Mouse (Mus musculus): ENCODE results near the gene Olfr912.

Olfr912 gene

DNA sequence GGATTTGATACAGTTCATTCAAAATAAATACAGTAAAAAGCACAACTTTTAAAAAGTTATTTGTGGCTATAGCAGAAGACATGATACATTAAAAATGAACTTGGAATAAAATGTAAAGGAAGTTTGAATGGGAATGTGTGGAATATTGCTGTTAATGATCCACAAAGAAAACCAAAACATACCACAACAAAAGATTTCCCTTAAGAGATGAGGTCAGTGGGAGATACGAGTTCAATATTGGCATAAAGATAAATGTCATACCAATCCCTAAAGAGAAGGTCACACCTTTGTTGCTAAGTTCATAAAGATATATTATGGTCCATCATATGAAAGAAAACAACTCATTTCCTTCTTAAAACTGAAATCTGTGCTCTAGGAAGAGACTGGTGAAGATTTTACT is at the start of gene Olfr912:
Olfr912 (plus strand) TSS at position 301 of the 400 bp plus-strand sequence.
- no peak for DNase-seq

DNA sequence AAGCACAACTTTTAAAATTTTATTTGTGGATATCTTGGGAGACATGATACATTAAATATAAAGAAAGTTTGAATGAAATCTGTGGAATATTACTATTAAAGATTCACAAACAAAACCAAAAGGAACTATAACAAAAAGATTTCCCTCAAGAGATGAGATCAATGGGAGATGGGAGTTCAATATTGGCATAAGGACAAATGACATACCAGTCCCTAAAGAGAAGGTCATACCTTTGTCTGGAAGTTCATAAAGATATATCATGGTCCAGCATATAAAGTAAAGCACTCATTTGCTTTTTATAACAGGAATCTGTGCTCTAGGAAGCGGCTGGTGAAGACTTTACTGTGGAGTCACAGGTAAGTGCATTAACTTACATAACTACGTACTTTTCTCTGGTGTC is 42.4 kb upstream of the Olfr912 start, which contains the start of gene Olfr910:
Olfr910 (plus strand) TSS at position 301 of the 400 bp plus-strand sequence.
- no peak for DNase-seq

DNA sequence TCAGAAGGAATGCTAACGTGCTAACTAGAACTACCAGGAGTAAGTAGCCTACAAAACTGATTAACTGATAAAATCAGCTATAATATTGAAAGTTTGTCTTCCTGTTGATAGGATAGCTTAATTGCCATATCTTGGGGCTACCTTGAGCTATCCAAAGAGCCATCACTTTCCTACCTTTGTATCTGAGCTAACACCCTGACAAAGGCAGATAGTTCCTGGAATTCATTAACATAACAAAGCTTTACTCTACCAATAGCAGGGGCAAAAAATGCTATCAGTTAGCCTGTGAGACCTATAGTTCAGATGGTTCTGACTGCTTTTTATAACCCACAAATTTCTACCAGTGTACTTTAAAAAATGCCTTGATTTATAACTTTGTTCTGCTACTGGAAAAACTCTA is 11.1 kb downstream of the Olfr912 start:
- DNase-seq: no peak

DNA sequence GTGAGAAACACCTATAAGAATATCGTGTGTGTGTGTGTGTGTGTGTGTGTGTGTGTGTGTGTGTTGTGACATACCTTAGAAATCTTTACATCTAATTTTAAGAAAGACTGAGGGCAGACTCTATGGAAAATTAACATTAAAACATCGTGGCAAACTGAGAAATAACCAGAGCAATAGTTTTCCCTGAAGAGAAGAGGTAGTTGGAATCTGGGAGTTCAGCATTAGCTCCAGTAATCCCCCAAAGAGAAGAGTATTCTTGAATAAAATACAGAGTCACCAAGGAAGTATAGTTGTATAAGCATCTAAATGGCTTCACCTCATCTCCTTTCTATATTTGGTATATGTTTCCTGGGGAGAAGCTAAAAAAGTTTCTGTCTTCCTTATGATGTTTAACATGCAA is 12.5 kb downstream of the Olfr912 start, which contains the start of gene Olfr913:
Olfr913 (plus strand) TSS at position 301 of the 400 bp plus-strand sequence.
- no peak for DNase-seq

DNA sequence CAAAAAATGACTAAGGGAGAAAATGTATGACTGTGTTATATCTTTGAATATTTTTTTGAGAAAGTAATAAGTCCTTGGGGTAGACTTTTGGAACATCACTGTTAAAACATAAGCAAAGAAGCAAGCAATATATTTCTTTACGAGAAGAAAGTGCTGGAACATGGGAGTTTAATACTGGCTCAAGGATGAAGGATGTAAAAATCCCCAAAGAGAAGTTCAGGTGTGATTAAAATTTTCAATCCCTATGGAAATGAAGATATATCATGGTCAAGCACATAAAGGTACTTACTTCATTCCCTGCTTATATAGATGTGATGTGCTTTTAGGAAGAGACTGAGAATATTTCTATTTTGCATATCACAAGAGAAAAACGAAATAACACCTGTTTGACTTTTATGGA is 24.8 kb downstream of the Olfr912 start, which contains the start of gene Olfr914:
Olfr914 (plus strand) TSS at position 301 of the 400 bp plus-strand sequence.
- no peak for DNase-seq

DNA sequence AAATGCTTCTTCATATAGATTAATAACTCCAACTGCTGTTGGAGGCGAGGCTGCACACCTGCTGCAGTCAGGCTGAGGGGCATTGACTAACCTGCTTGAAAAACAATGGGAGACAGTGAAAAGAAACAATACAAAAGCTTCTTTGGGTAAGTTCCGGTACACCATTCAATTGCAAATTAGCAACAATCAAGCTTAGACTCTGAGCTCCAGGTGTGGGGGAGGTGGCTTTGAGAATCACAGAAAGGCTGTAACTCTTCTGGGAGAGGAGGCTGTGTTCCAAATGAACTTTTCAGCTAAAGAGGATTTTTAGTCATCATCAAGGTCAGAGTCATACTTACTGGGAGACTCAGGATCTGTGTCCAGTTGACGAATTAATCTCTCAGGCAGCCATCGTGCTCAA is 52.4 kb downstream of the Olfr912 start:
- no peak for DNase-seq
